Mouse (Mus musculus) CH12.LX (cell line): ENCODE results near the gene Tbcb. TPM values are rescaled to one million over a fixed set of nuclear protein-coding genes. Genes with fewer than 3 reads are reported as not detected.

Experiments used
- DNase-seq: peaks from one replicate; pipeline ENCODE4 v3.0.0-alpha.2; 2013; ENCODE audit errors: extremely low read depth
- H3K27ac ChIP-seq: 2 replicates; pipeline ENCODE4 v1.5.1; 2012; ENCODE audit warnings: low read depth, mild to moderate bottlenecking, control low read depth, moderate library complexity; ENCODE audit not compliant: insufficient read depth
- H3K27me3 ChIP-seq: replicated peaks from 2 replicates; pipeline ENCODE3; 2012; ENCODE audit warnings: inconsistent platforms
- H3K36me3 ChIP-seq, 2 experiments: replicated peaks in 1 of 2; 2 replicates each; pipeline versions ENCODE3 to v1.6.1; 2012; ENCODE audit warnings: inconsistent platforms in 1 of 2, low read length in 1 of 2, mild to moderate bottlenecking in 1 of 2, mixed read lengths in 1 of 2, moderate library complexity in 1 of 2; ENCODE audit not compliant: control insufficient read depth in 1 of 2, insufficient read depth in 1 of 2
- H3K4me1 ChIP-seq, 2 experiments: 2 replicates each; pipeline ENCODE4 v1.6.1; 2012; ENCODE audit warnings: inconsistent platforms in 1 of 2, moderate library complexity in 1 of 2; ENCODE audit not compliant: insufficient read depth in 2 of 2, control insufficient read depth in 1 of 2
- H3K4me2 ChIP-seq: 2 replicates; pipeline ENCODE4 v1.6.1; 2012; ENCODE audit warnings: low read depth, mild to moderate bottlenecking, control low read depth; ENCODE audit not compliant: poor library complexity, insufficient read depth, severe bottlenecking
- H3K4me3 ChIP-seq, 3 experiments: fragments of 150-350 bp in 1 of 3; sonication (generic) in 1 of 3; replicated peaks in 1 of 3; 2 replicates each; pipeline versions ENCODE3 to v1.5.1; 2011 to 2012; ENCODE audit warnings: low read depth in 2 of 3, low read length in 2 of 3, mild to moderate bottlenecking in 2 of 3, moderate library complexity in 2 of 3, control low read depth in 1 of 3, improper control_type of control experiment in 1 of 3, inconsistent platforms in 1 of 3, mixed read lengths in 1 of 3; ENCODE audit not compliant: poor library complexity in 1 of 3
- H3K79me2 ChIP-seq: replicated peaks from 2 replicates; pipeline ENCODE4 v1.6.1; 2012; ENCODE audit warnings: mild to moderate bottlenecking, moderate library complexity; ENCODE audit not compliant: control insufficient read depth, poor library complexity, insufficient read depth, severe bottlenecking; ENCODE audit errors: extremely low read depth
- H3K9ac ChIP-seq: 2 replicates; pipeline ENCODE4 v1.6.1; 2012; ENCODE audit warnings: low read depth, mild to moderate bottlenecking, control low read depth, moderate library complexity; ENCODE audit not compliant: insufficient read depth
- H3K9me3 ChIP-seq: replicated peaks from 2 replicates; pipeline ENCODE3; 2012; ENCODE audit warnings: low read length, inconsistent platforms, mixed read lengths
- BHLHE40 ChIP-seq: IDR thresholded peaks from 2 replicates; pipeline ENCODE4 v1.6.1; 2011; ENCODE audit warnings: mild to moderate bottlenecking, low read depth, low read length, improper control_type of control experiment
- CHD1 ChIP-seq: IDR thresholded peaks from 2 replicates; pipeline ENCODE4 v1.6.1; 2012; ENCODE audit warnings: low read depth, low read length, improper control_type of control experiment, inconsistent platforms
- CHD2 ChIP-seq: IDR thresholded peaks from 2 replicates; pipeline ENCODE4 v1.6.1; 2011; ENCODE audit warnings: low read length, improper control_type of control experiment
- E2F4 ChIP-seq: IDR thresholded peaks from 2 replicates; pipeline ENCODE4 v1.6.1; 2011; ENCODE audit warnings: low read depth, low read length, improper control_type of control experiment; ENCODE audit not compliant: insufficient replicate concordance
- ELF1 ChIP-seq: IDR thresholded peaks from 2 replicates; pipeline ENCODE4 v1.6.1; 2014; ENCODE audit warnings: low read depth, mild to moderate bottlenecking, inconsistent platforms, low read length, improper control_type of control experiment
- ETS1 ChIP-seq: conservative IDR thresholded peaks from 2 replicates; pipeline ENCODE4 v1.6.1; 2012; ENCODE audit warnings: low read depth, mild to moderate bottlenecking, inconsistent platforms, low read length, improper control_type of control experiment, moderate library complexity
- HCFC1 ChIP-seq: IDR thresholded peaks from 2 replicates; pipeline ENCODE4 v1.6.1; 2012; ENCODE audit warnings: low read depth, mild to moderate bottlenecking, inconsistent platforms, low read length, improper control_type of control experiment
- IRF4 ChIP-seq: IDR thresholded peaks from 2 replicates; pipeline ENCODE4 v1.6.1; 2014; ENCODE audit warnings: low read depth, mild to moderate bottlenecking, inconsistent platforms, low read length, improper control_type of control experiment
- JUND ChIP-seq: conservative IDR thresholded peaks from 2 replicates; pipeline ENCODE4 v1.6.1; 2011; ENCODE audit warnings: low read depth, low read length, improper control_type of control experiment
- KAT2A ChIP-seq: IDR thresholded peaks from 2 replicates; pipeline ENCODE4 v1.6.1; 2012; ENCODE audit warnings: low read length, improper control_type of control experiment, inconsistent platforms; ENCODE audit not compliant: insufficient replicate concordance
- MAX ChIP-seq: IDR thresholded peaks from 2 replicates; pipeline ENCODE4 v1.6.1; 2011; ENCODE audit warnings: low read length, improper control_type of control experiment
- MEF2A ChIP-seq: IDR thresholded peaks from 2 replicates; pipeline ENCODE4 v1.6.1; 2014; ENCODE audit warnings: low read depth, mild to moderate bottlenecking, inconsistent platforms, low read length, improper control_type of control experiment, borderline replicate concordance
- MXI1 ChIP-seq: IDR thresholded peaks from 2 replicates; pipeline ENCODE4 v1.6.1; 2011; ENCODE audit warnings: mild to moderate bottlenecking, low read depth, low read length, improper control_type of control experiment
- NELFE ChIP-seq: IDR thresholded peaks from 2 replicates; pipeline ENCODE4 v1.6.1; 2011; ENCODE audit warnings: low read depth, low read length, improper control_type of control experiment
- NRF1 ChIP-seq: IDR thresholded peaks from 2 replicates; pipeline ENCODE4 v1.6.1; 2014; ENCODE audit warnings: low read depth, mild to moderate bottlenecking, inconsistent platforms, low read length, improper control_type of control experiment, moderate library complexity
- POLR2A ChIP-seq: IDR thresholded peaks from 2 replicates; pipeline ENCODE4 v1.6.1; 2011; ENCODE audit warnings: low read depth, mild to moderate bottlenecking, improper control_type of control experiment, low read length
- POLR2AphosphoS2 ChIP-seq: IDR thresholded peaks from 2 replicates; pipeline ENCODE4 v1.6.1; 2011; ENCODE audit warnings: low read depth, low read length, improper control_type of control experiment
- RCOR1 ChIP-seq: conservative IDR thresholded peaks from 2 replicates; pipeline ENCODE4 v1.6.1; 2012; ENCODE audit warnings: low read depth, mild to moderate bottlenecking, inconsistent platforms, low read length, improper control_type of control experiment
- SIN3A ChIP-seq: IDR thresholded peaks from 2 replicates; pipeline ENCODE4 v1.6.1; 2012; ENCODE audit warnings: low read length, improper control_type of control experiment, inconsistent platforms
- SMC3 ChIP-seq: IDR thresholded peaks from 2 replicates; pipeline ENCODE4 v1.6.1; 2011; ENCODE audit warnings: low read depth, low read length, improper control_type of control experiment
- TBP ChIP-seq: conservative IDR thresholded peaks from 2 replicates; pipeline ENCODE4 v1.6.1; 2011; ENCODE audit warnings: low read depth, low read length, improper control_type of control experiment
- TCF12 ChIP-seq: IDR thresholded peaks from 2 replicates; pipeline ENCODE4 v1.6.1; 2014; ENCODE audit warnings: low read depth, mild to moderate bottlenecking, inconsistent platforms, low read length, improper control_type of control experiment
- UBTF ChIP-seq: IDR thresholded peaks from 2 replicates; pipeline ENCODE4 v1.6.1; 2012; ENCODE audit warnings: low read depth, mild to moderate bottlenecking, inconsistent platforms, low read length, improper control_type of control experiment, moderate library complexity
- USF2 ChIP-seq: conservative IDR thresholded peaks from 2 replicates; pipeline ENCODE4 v1.6.1; 2011; ENCODE audit warnings: low read depth, low read length, improper control_type of control experiment
- ZKSCAN1 ChIP-seq: IDR thresholded peaks from 2 replicates; pipeline ENCODE4 v1.6.1; 2012; ENCODE audit warnings: low read depth, inconsistent platforms, low read length, improper control_type of control experiment, borderline replicate concordance
- ZNF384 ChIP-seq: IDR thresholded peaks from 2 replicates; pipeline ENCODE4 v1.6.1; 2012; ENCODE audit warnings: low read depth, low read length, improper control_type of control experiment, inconsistent platforms
- dilution Hi-C: fragments of 300-500 bp; cut with MboI; formaldehyde crosslinking; loops from 2 replicates; pipeline ENCODE4 v1.14.3; 2020; ENCODE audit warnings: low sequenced_read_pairs; ENCODE audit not compliant: extremely low pct_unique_long_range_greater_than_20kb, extremely low pct_ligation_motif_present
- in situ Hi-C: fragments of 300-500 bp; cut with MboI; formaldehyde crosslinking; loops from 3 replicates; pipeline ENCODE4 v1.14.3; 2019; ENCODE audit warnings: low sequenced_read_pairs, low pct_ligation_motif_present, low pct_unique_long_range_greater_than_20kb, mixed read lengths
- polyA plus RNA-seq: library from polyadenylated mRNA; unstranded; fragments of >175 nt; gene quantifications from 2 replicates; pipeline ENCODE4 v1.2.1, GENCODE M21; 2012; ENCODE audit warnings: low read depth; ENCODE audit not compliant: insufficient read length
- total RNA-seq, 2 experiments: library from RNA; depleted of rRNA; stranded (reverse); fragments of 300-350 nt in 1 of 2; fragments of >200 nt in 1 of 2; gene quantifications; 2 replicates each; pipeline ENCODE4 v1.2.3; 2012 to 2014

The Tbcb gene
- total RNA-seq (2012; rRNA removed): 89.6 and 109 TPM in 2 replicates
- total RNA-seq (2014; rRNA removed): 54.9 and 57.7 TPM in 2 replicates
- polyA plus RNA-seq: 79.9 and 86.3 TPM in 2 replicates

GRCm38 (mm10) chr7:30231669-30232454, at the start of gene Tbcb, which contains the start of gene Polr2i:
TSS of gene Tbcb (minus strand) at chr7:30232272.
TSS of gene Polr2i (plus strand) at chr7:30231948.
- no peaks in the 10 kb centered on the region for H3K9me3 ChIP-seq
- no peaks in the 10 kb centered on the region for H3K79me2 ChIP-seq
- H3K36me3 ChIP-seq: peaks cover 24 to 46% of the 10 kb centered on the region in 2 experiments
- peak within 1 kb of the TSS; percentile 85 for H3K27ac ChIP-seq
- peak within 1 kb of the TSS; percentile 69 to 96 (median 87) for H3K4me3 ChIP-seq
- H3K27me3 ChIP-seq: no peaks in the 10 kb centered on the region
- dilution Hi-C loops (no loop called here), in situ Hi-C loops (no loop called here)
- H3K4me2 ChIP-seq: peak within 1 kb of the TSS; percentile 64
- peaks cover 12 to 44% of the 10 kb centered on the region in 2 experiments for H3K4me1 ChIP-seq
- peak within 1 kb of the TSS; percentile 90 for H3K9ac ChIP-seq
- DNase-seq: peak; percentile 98
- TF ChIP-seq MEF2A: 0 out of 2 replicates have a peak, but pooled peaks have one; percentile 1
- peak; percentile 80 for TF ChIP-seq POLR2A
- peak; percentile 87 for TF ChIP-seq NRF1
- TF ChIP-seq E2F4: peak; percentile 63; the same call in 1 of the 2 replicates
- TF ChIP-seq NELFE: 0 out of 2 replicates have a peak, but pooled peaks have one; percentile 47
- TF ChIP-seq TCF12: peak; percentile 55; the same call in 1 of the 2 replicates
- TF ChIP-seq MAX: peak; percentile 67; the same call in 1 of the 2 replicates
- TF ChIP-seq KAT2A: peak; percentile 51; the same call in 1 of the 2 replicates
- no peak for TF ChIP-seq SMC3
- TF ChIP-seq USF2: no peak; the same call in 1 of the 2 replicates
- TF ChIP-seq TBP: peak; percentile 57
- TF ChIP-seq IRF4: peak; percentile 10; the same call in 1 of the 2 replicates
- TF ChIP-seq ZKSCAN1: no peak
- TF ChIP-seq CHD2: peak; percentile 95
- TF ChIP-seq MXI1: peak; percentile 55; the same call in 1 of the 2 replicates
- TF ChIP-seq RCOR1: 0 out of 2 replicates have a peak, but pooled peaks have one; percentile 37
- peak; percentile 28; the same call in 1 of the 2 replicates for TF ChIP-seq SIN3A
- no peak for TF ChIP-seq POLR2AphosphoS2
- peak; percentile 97 for TF ChIP-seq ZNF384
- peak; percentile 79 for TF ChIP-seq HCFC1
- TF ChIP-seq JUND: peak; percentile 6; the same call in 1 of the 2 replicates
- TF ChIP-seq BHLHE40: peak; percentile 42
- TF ChIP-seq ELF1: peak; percentile 79
- no peak for TF ChIP-seq UBTF
- TF ChIP-seq ETS1: no peak
- 0 out of 2 replicates have a peak, but pooled peaks have one; percentile 65 for TF ChIP-seq CHD1
- TF ChIP-seq, all 38 proteins: peak for 20
